In the genomic region with DNA sequence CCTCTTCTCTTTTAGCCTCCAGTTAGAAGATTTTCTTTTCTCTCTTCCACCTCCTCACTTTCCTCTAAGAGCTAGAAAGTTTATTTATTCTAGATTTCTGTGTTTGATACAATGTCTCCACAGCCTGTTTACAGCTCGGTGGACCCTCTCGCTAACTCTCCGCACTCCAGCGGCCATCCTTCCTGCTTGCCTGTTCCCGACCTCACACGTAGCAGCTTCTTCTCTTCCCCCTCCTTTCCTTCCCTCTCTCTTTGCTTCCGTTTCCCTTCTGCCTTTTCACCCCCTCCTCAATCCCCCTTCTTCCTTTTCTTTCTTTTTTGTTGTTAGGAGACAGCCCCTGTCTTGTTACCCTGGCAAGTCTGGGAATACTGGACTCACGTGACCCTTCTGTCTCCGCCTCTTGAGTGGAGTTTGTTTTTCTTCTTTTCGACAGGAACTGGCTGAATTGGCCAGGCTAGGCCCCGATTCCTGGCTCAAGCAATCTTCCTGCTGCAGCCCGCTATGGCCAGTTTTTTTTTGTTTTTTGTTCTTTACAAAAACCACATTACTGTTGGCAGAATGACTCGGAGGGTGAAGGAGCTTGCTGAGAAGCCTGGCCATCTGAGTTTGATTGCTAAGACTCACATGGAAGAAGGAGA, we compare ENCODE assay signal across 8 mouse cellular contexts. TPM values are rescaled to one million over a fixed set of nuclear protein-coding genes. Genes with fewer than 3 reads are reported as not detected.
DNase-seq lines count a peak whose midpoint lies in the region; ATAC-seq lines count a peak whose summit lies in the region.

No protein-coding gene starts in this region.

- no peak overlapping the region for H3K4me2 ChIP-seq in midbrain, embryonic 11.5 days
- H3K4me2 ChIP-seq in heart, embryonic 11.5 days: peak overlapping the region; percentile 49

- no peaks in the 10 kb centered on the region for H3K9me3 ChIP-seq in midbrain, embryonic 10.5 days (replicated peaks)
- no peaks in the 10 kb centered on the region for H3K9me3 ChIP-seq in midbrain, embryonic 11.5 days (ENCODE audit: control insufficient read depth, low read length)
- H3K9me3 ChIP-seq in heart, embryonic 11.5 days (replicated peaks; ENCODE audit: control insufficient read depth, low read length): no peaks in the 10 kb centered on the region

- H3K27ac ChIP-seq in midbrain, embryonic 10.5 days (replicated peaks): peak overlapping the region; percentile 67
- H3K27ac ChIP-seq in midbrain, embryonic 11.5 days (ENCODE audit: low read depth, low read length): no peak overlapping the region; the same call in 1 of the 2 replicates
- peak overlapping the region; percentile 73 for H3K27ac ChIP-seq in heart, embryonic 11.5 days (ENCODE audit: low read depth, low read length)

- H3K36me3 ChIP-seq in midbrain, embryonic 10.5 days: peaks cover 92% of the 10 kb centered on the region
- peaks cover 4% of the 10 kb centered on the region; the same call in 1 of the 2 replicates for H3K36me3 ChIP-seq in midbrain, embryonic 11.5 days (ENCODE audit: control insufficient read depth, insufficient read depth, low read length)
- peaks cover 3% of the 10 kb centered on the region for H3K36me3 ChIP-seq in heart, embryonic 11.5 days (ENCODE audit: control insufficient read depth, insufficient read depth, low read length)

- no peak for ATAC-seq in midbrain, embryonic 11.5 days (ENCODE audit: low FRiP score)
- no peak; the same call in 1 of the 2 replicates for ATAC-seq in heart, embryonic 11.5 days (replicated peaks; ENCODE audit: insufficient number of reproducible peaks, low FRiP score, low TSS enrichment)

- H3K4me3 ChIP-seq in midbrain, embryonic 10.5 days: no peak overlapping the region; the same call in 1 of the 2 replicates
- H3K4me3 ChIP-seq in midbrain, embryonic 11.5 days (ENCODE audit: low read depth, low read length): no peak overlapping the region
- peak overlapping the region; percentile 19; the same call in 1 of the 2 replicates for H3K4me3 ChIP-seq in heart, embryonic 11.5 days (ENCODE audit: low read depth, low read length)

- no peaks in the 10 kb centered on the region for H3K27me3 ChIP-seq in midbrain, embryonic 10.5 days (ENCODE audit: low read depth, poor library complexity, severe bottlenecking)
- H3K27me3 ChIP-seq in midbrain, embryonic 11.5 days (ENCODE audit: control insufficient read depth, insufficient read depth, low read length): no peaks in the 10 kb centered on the region
- H3K27me3 ChIP-seq in heart, embryonic 11.5 days (ENCODE audit: control insufficient read depth, insufficient read depth, low read length): no peaks in the 10 kb centered on the region

- H3K9ac ChIP-seq in midbrain, embryonic 11.5 days (ENCODE audit: low read length): no peak overlapping the region
- H3K9ac ChIP-seq in heart, embryonic 11.5 days (ENCODE audit: low read depth, low read length): peak overlapping the region; percentile 23; the same call in 1 of the 2 replicates

- peaks cover 3% of the 10 kb centered on the region; the same call in 1 of the 2 replicates for H3K4me1 ChIP-seq in midbrain, embryonic 10.5 days
- H3K4me1 ChIP-seq in midbrain, embryonic 11.5 days (ENCODE audit: control insufficient read depth, insufficient read depth, low read length): no peaks in the 10 kb centered on the region
- H3K4me1 ChIP-seq in heart, embryonic 11.5 days (ENCODE audit: control insufficient read depth, insufficient read depth, low read length): 0 out of 2 replicates have a peak, but pooled peaks cover 5% of the 10 kb centered on the region

- DNase-seq in midbrain, embryonic 10.5 days (ENCODE audit: low spot score): no peak
- DNase-seq in midbrain, embryonic 11.5 days (ENCODE audit: low spot score, missing footprints): no peak
- DNase-seq in embryo, embryonic 11 days: peak; percentile 54
- peak; percentile 67 to 78 for DNase-seq in kidney, adult 8-10 months
- DNase-seq in lung, postnatal 36 days: peak; percentile 87
- DNase-seq in MN1 (ENCODE audit: low spot score): no peak
- no peak for DNase-seq in spleen, postnatal 14 days (ENCODE audit: low spot score in 2 of 2)

- 57% methylated on average over 13 of the region's 13 CpGs for WGBS in midbrain, embryonic 10.5 days
- 58% methylated on average over 13 of the region's 13 CpGs for WGBS in midbrain, embryonic 11.5 days
- 35% methylated on average over 13 of the region's 13 CpGs for WGBS in heart, embryonic 11.5 days (ENCODE audit: insufficient replicate concordance)

RNA-seq across cellular contexts. Expression of gene Chek2, which starts 19.4 kb away (rescaled TPM):
- polyA plus RNA-seq in midbrain, embryonic 10.5 days (2016; fragmentation: Nextera tagmentation; extraction: Ambion mirVana): 39.5 and 44.3 TPM in 2 replicates
- polyA plus RNA-seq in midbrain, embryonic 11.5 days (2014; fragmentation: Nextera tagmentation; extraction: Ambion mirVana): 26.8 and 28.5 TPM in 2 replicates
- 20.9 and 27.1 TPM in 2 replicates for polyA plus RNA-seq in heart, embryonic 11.5 days (2014; fragmentation: Nextera tagmentation; extraction: Ambion mirVana)

RNA-seq across cellular contexts. Expression of gene Hscb, which starts 19.6 kb away (rescaled TPM):
- 26.9 and 28.1 TPM in 2 replicates for polyA plus RNA-seq in midbrain, embryonic 10.5 days (2016; fragmentation: Nextera tagmentation; extraction: Ambion mirVana)
- polyA plus RNA-seq in midbrain, embryonic 11.5 days (2014; fragmentation: Nextera tagmentation; extraction: Ambion mirVana): 21.0 and 25.0 TPM in 2 replicates
- 30.2 and 32.6 TPM in 2 replicates for polyA plus RNA-seq in heart, embryonic 11.5 days (2014; fragmentation: Nextera tagmentation; extraction: Ambion mirVana)

RNA-seq across cellular contexts. Expression of gene Ttc28, which starts 20.5 kb away (rescaled TPM):
- 9.4 and 14.9 TPM in 2 replicates for polyA plus RNA-seq in midbrain, embryonic 10.5 days (2016; fragmentation: Nextera tagmentation; extraction: Ambion mirVana)
- 12.7 and 13.5 TPM in 2 replicates for polyA plus RNA-seq in midbrain, embryonic 11.5 days (2014; fragmentation: Nextera tagmentation; extraction: Ambion mirVana)
- 8.1 and 9.4 TPM in 2 replicates for polyA plus RNA-seq in heart, embryonic 11.5 days (2014; fragmentation: Nextera tagmentation; extraction: Ambion mirVana)

RNA-seq across cellular contexts. Expression of gene Ulk1, which starts 49.2 kb away (rescaled TPM):
- 18.4 and 23.6 TPM in 2 replicates for polyA plus RNA-seq in midbrain, embryonic 10.5 days (2016; fragmentation: Nextera tagmentation; extraction: Ambion mirVana)
- polyA plus RNA-seq in midbrain, embryonic 11.5 days (2014; fragmentation: Nextera tagmentation; extraction: Ambion mirVana): 28.1 and 36.1 TPM in 2 replicates
- 17.1 and 18.7 TPM in 2 replicates for polyA plus RNA-seq in heart, embryonic 11.5 days (2014; fragmentation: Nextera tagmentation; extraction: Ambion mirVana)

Comparison
In these comparisons a context has a peak if more than half of its experiments do, and no peak if none do; other contexts are left out.
1. DNase-seq: peak in embryo, embryonic 11 days (single experiment), kidney, adult 8-10 months (2 of 2) and lung, postnatal 36 days (single experiment); none in midbrain, embryonic 10.5 days (single experiment), midbrain, embryonic 11.5 days (single experiment), MN1 (single experiment) and spleen, postnatal 14 days (0 of 2).